Mouse (Mus musculus) heart, adult 2 months (tissue): Measurements from ENCODE around the gene Hsd11b2.

Source experiments
- CTCF ChIP-seq: fragments of 200-600 bp; IDR thresholded peaks from 2 replicates; pipeline ENCODE4 v1.8.1; 2022; ENCODE audit warnings: antibody characterized with exemption, mild to moderate bottlenecking, moderate library complexity
- EP300 ChIP-seq: fragments of 200-500 bp; IDR thresholded peaks from 2 replicates; pipeline ENCODE4 v1.6.1; 2011; ENCODE audit warnings: low read depth, low read length, control low read depth; ENCODE audit not compliant: insufficient read depth
- POLR2A ChIP-seq: fragments of 200-500 bp; IDR thresholded peaks from 2 replicates; pipeline ENCODE4 v1.6.1; 2011; ENCODE audit warnings: mild to moderate bottlenecking, low read depth, low read length, control low read depth; ENCODE audit not compliant: insufficient read depth

DNA sequence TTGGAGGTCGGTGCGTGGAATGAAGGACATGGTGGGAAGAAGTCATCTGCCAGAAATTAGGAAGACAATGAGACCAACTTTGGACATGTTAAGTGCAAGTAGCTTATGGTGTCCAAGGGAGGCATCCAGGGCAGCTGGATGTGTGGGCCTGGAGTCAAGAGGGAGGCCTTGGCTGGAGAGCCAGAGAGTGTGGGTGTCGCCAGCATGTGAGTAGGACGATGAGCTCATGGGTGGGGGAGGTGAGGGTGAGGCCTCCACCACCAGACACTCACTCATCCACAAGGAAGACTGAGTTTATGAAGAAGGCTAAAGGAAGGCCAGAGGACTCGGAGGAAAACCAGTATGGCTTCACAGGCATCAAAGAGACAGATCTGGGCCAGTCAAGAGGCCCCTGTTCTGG lies 3.9 kb upstream of the Hsd11b2 start:
- TF ChIP-seq CTCF (no peak), EP300 (no peak), POLR2A (no peak)
